Mouse (Mus musculus) adrenal gland, adult 18-20 months (tissue): ENCODE results near the gene Ano1. TPM values are rescaled to one million over a fixed set of nuclear protein-coding genes. Genes with fewer than 3 reads are reported as not detected.

Source experiments
- DNase-seq, 2 experiments: peaks; one replicate each; pipeline ENCODE4 v3.0.0; 2021 to 2022; ENCODE audit warnings: low spot score in 2 of 2
- total RNA-seq, 2 experiments: library from RNA; stranded (reverse); gene quantifications; 1 replicate in 1 of 2; 2 replicates in 1 of 2; pipeline ENCODE4 v1.2.3; 2021

The Ano1 gene
- total RNA-seq, 2 experiments from 2014 or later = 21.3 to 30.6 TPM

DNA sequence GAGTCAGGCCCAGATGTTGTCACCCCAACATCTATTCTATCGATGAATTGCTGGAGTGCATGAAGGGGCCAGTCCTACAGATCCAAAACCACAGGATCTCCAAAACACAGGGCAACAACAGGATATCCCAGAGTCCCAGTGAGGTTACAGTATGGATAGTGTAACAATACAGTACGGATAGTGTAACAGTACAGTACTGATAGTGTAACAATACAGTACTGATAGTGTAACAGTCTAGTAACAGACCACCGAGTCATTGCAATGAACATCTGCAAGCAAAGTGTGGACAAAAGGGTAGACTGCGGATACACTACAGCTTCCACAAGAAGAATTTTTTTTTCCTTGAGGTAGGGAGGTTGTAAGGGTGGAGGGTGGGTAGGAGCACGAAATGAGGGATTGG, 210.4 kb downstream of the Ano1 start:
- no peak for DNase-seq

DNA sequence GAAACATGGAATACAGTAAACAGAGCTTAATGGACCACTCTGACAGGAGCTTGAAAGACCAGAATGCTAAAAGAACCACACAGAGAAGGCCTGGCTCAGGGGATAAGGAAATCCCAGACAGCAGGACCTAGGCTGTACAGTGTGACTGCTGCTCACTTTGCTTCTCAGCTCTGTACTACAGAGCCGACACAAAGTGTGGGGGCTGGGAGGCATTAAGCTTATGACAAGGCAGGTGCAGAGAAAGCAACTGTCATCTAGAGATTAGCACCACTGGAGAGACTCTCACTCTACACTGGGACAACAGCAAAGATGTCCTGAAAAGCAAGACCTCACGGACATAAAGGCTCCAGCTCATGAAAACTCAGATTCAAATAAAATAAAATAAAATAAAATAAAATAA, 212.6 kb downstream of the Ano1 start:
- no peak for DNase-seq

Other genes starting within 250 kb of the Ano1 start
- gene Ppfia1, start 198.2 kb downstream of the Ano1 start, total RNA-seq = 10 to 100 TPM; 40.6 to 56.2 TPM
- 1 to 10 TPM; 7.8 to 8.5 TPM for gene Fadd, start 169.5 kb downstream of the Ano1 start, total RNA-seq
- under 1 TPM; 0.50 to 0.80 TPM for gene Fgf3, start 86.1 kb upstream of the Ano1 start, total RNA-seq
- gene Fgf4, start 95.4 kb upstream of the Ano1 start, total RNA-seq = not detected
- under 1 TPM in 1 of 2 experiments, not detected in 1; 0.36 TPM for gene Fgf15, start 144.6 kb upstream of the Ano1 start, total RNA-seq
- 10 to 100 TPM; 24.2 to 27.4 TPM for gene LTO1, start 163.1 kb upstream of the Ano1 start, total RNA-seq
- gene Ccnd1, start 188.0 kb upstream of the Ano1 start, total RNA-seq = 100 to 1,000 TPM; 140 to 149 TPM